Mouse (Mus musculus) heart, adult 2 months (tissue): ENCODE data around the gene Cib4.

ENCODE experiments used
- CTCF ChIP-seq: fragments of 200-600 bp; IDR thresholded peaks from 2 replicates; pipeline ENCODE4 v1.8.1; 2022; ENCODE audit warnings: antibody characterized with exemption, mild to moderate bottlenecking, moderate library complexity
- EP300 ChIP-seq: fragments of 200-500 bp; IDR thresholded peaks from 2 replicates; pipeline ENCODE4 v1.6.1; 2011; ENCODE audit warnings: low read depth, low read length, control low read depth; ENCODE audit not compliant: insufficient read depth

GRCm38 (mm10) chr5:30576233-30576632 is 30.6 kb upstream of the Cib4 start:
- no peak for TF ChIP-seq CTCF
- TF ChIP-seq EP300 = no peak
